In genomic region chr7:49778904-49779615, GRCm38 (mm10) we compare ENCODE assay signal across 8 mouse cellular contexts. TPM values are rescaled to one million over a fixed set of nuclear protein-coding genes. Genes with fewer than 3 reads are reported as not detected.
DNase-seq lines count a peak whose midpoint lies in the region; ATAC-seq lines count a peak whose summit lies in the region.

No protein-coding gene starts in this region.

- 69% methylated on average over 12 of the region's 12 CpGs for WGBS in heart, embryonic 11.5 days (ENCODE audit: insufficient replicate concordance)
- 58% methylated on average over 12 of the region's 12 CpGs for WGBS in hindbrain, embryonic 16.5 days
- WGBS in liver, embryonic 16.5 days (ENCODE audit: insufficient replicate concordance), result 52% methylated on average over 12 of the region's 12 CpGs
- 69% methylated on average over 12 of the region's 12 CpGs for WGBS in stomach, embryonic 14.5 days

- H3K9me3 ChIP-seq in heart, embryonic 11.5 days (replicated peaks; ENCODE audit: control insufficient read depth, low read length), result no peaks in the 10 kb centered on the region
- no peaks in the 10 kb centered on the region for H3K9me3 ChIP-seq in hindbrain, embryonic 16.5 days (ENCODE audit: control insufficient read depth, low read length)
- no peaks in the 10 kb centered on the region for H3K9me3 ChIP-seq in liver, embryonic 16.5 days (replicated peaks; ENCODE audit: control insufficient read depth, low read length)
- no peaks in the 10 kb centered on the region for H3K9me3 ChIP-seq in stomach, embryonic 14.5 days (ENCODE audit: control insufficient read depth, low read depth, low read length)

- no peak for ATAC-seq in heart, embryonic 11.5 days (replicated peaks; ENCODE audit: insufficient number of reproducible peaks, low FRiP score, low TSS enrichment)
- peak; percentile 32 for ATAC-seq in hindbrain, embryonic 16.5 days
- ATAC-seq in liver, embryonic 16.5 days (ENCODE audit: low read depth), result no peak
- no peak for ATAC-seq in stomach, embryonic 14.5 days (ENCODE audit: insufficient number of reproducible peaks, insufficient read depth, low FRiP score, low read depth)

- peaks cover 13% of the 10 kb centered on the region for H3K4me1 ChIP-seq in heart, embryonic 11.5 days (ENCODE audit: control insufficient read depth, insufficient read depth, low read length)
- H3K4me1 ChIP-seq in hindbrain, embryonic 16.5 days (ENCODE audit: control insufficient read depth, insufficient read depth, low read depth, low read length), result peaks cover 8% of the 10 kb centered on the region
- peaks cover 18% of the 10 kb centered on the region for H3K4me1 ChIP-seq in liver, embryonic 16.5 days (ENCODE audit: control insufficient read depth, low read depth, low read length)
- H3K4me1 ChIP-seq in stomach, embryonic 14.5 days (ENCODE audit: control insufficient read depth, insufficient read depth, low read length), result peaks cover 10% of the 10 kb centered on the region; the same call in 1 of the 2 replicates

- H3K4me3 ChIP-seq in heart, embryonic 11.5 days (ENCODE audit: low read depth, low read length), result peak overlapping the region; percentile 82
- peak overlapping the region; percentile 68 for H3K4me3 ChIP-seq in hindbrain, embryonic 16.5 days (ENCODE audit: low read length)
- peak overlapping the region; percentile 83 for H3K4me3 ChIP-seq in liver, embryonic 16.5 days (ENCODE audit: low read depth, low read length)
- H3K4me3 ChIP-seq in stomach, embryonic 14.5 days (ENCODE audit: low read depth, low read length), result peak overlapping the region; percentile 68

- H3K27ac ChIP-seq in heart, embryonic 11.5 days (ENCODE audit: low read depth, low read length), result no peak overlapping the region
- H3K27ac ChIP-seq in hindbrain, embryonic 16.5 days (ENCODE audit: low read depth, low read length), result peak overlapping the region; percentile 89
- peak overlapping the region; percentile 65 for H3K27ac ChIP-seq in liver, embryonic 16.5 days (ENCODE audit: low read length)
- H3K27ac ChIP-seq in stomach, embryonic 14.5 days (ENCODE audit: low read length), result no peak overlapping the region; the same call in 1 of the 2 replicates

- H3K9ac ChIP-seq in heart, embryonic 11.5 days (ENCODE audit: low read depth, low read length), result peak overlapping the region; percentile 83
- H3K9ac ChIP-seq in hindbrain, embryonic 16.5 days (ENCODE audit: low read depth, low read length), result peak overlapping the region; percentile 82
- peak overlapping the region; percentile 76 for H3K9ac ChIP-seq in liver, embryonic 16.5 days (ENCODE audit: low read depth, low read length)
- H3K9ac ChIP-seq in stomach, embryonic 14.5 days (replicated peaks; ENCODE audit: low read depth, low read length), result no peak overlapping the region

- H3K27me3 ChIP-seq in heart, embryonic 11.5 days (ENCODE audit: control insufficient read depth, insufficient read depth, low read length), result no peaks in the 10 kb centered on the region
- H3K27me3 ChIP-seq in hindbrain, embryonic 16.5 days (replicated peaks; ENCODE audit: control insufficient read depth, insufficient read depth, low read length), result no peaks in the 10 kb centered on the region
- no peaks in the 10 kb centered on the region for H3K27me3 ChIP-seq in liver, embryonic 16.5 days (ENCODE audit: control insufficient read depth, insufficient read depth, low read depth, low read length)
- no peaks in the 10 kb centered on the region for H3K27me3 ChIP-seq in stomach, embryonic 14.5 days (ENCODE audit: control insufficient read depth, insufficient read depth, low read length)

- H3K36me3 ChIP-seq in heart, embryonic 11.5 days (ENCODE audit: control insufficient read depth, insufficient read depth, low read length), result peaks cover 11% of the 10 kb centered on the region
- H3K36me3 ChIP-seq in hindbrain, embryonic 16.5 days (ENCODE audit: control insufficient read depth, insufficient read depth, low read length), result peaks cover 7% of the 10 kb centered on the region; the same call in 1 of the 2 replicates
- H3K36me3 ChIP-seq in liver, embryonic 16.5 days (ENCODE audit: control insufficient read depth, insufficient read depth), result peaks cover 9% of the 10 kb centered on the region
- peaks cover 8% of the 10 kb centered on the region for H3K36me3 ChIP-seq in stomach, embryonic 14.5 days (ENCODE audit: control insufficient read depth, insufficient read depth, low read length)

- no peak for DNase-seq in heart, postnatal 4 days
- DNase-seq in B cell, adult 2 months, result peak; percentile 26 to 34
- peak; percentile 37 for DNase-seq in cerebellum, adult 9-11 months
- no peak for DNase-seq in ovary, postnatal 36 days (ENCODE audit: low spot score)

- H3K4me2 ChIP-seq in heart, embryonic 11.5 days, result peak overlapping the region; percentile 86
- H3K4me2 ChIP-seq in hindbrain, embryonic 16.5 days (ENCODE audit: low read length), result peak overlapping the region; percentile 76
- H3K4me2 ChIP-seq in liver, embryonic 16.5 days (ENCODE audit: low read depth, low read length), result peak overlapping the region; percentile 96
- H3K4me2 ChIP-seq in stomach, embryonic 14.5 days (replicated peaks; ENCODE audit: low read depth, low read length), result peak overlapping the region; percentile 76

RNA-seq across cellular contexts. Expression of gene Prmt3, which starts 0.9 kb away (rescaled TPM):
- polyA plus RNA-seq in heart, embryonic 11.5 days (2014; fragmentation: Nextera tagmentation; extraction: Ambion mirVana), result 51.6 and 51.9 TPM in 2 replicates
- total RNA-seq in heart, postnatal 4 days (2021), result 10 to 100 TPM; 21.9 to 22.2 TPM
- polyA plus RNA-seq in hindbrain, embryonic 16.5 days (2015; fragmentation: Nextera tagmentation; extraction: Ambion mirVana), result 44.9 and 50.0 TPM in 2 replicates
- polyA plus RNA-seq in liver, embryonic 16.5 days (2015; fragmentation: Nextera tagmentation; extraction: Ambion mirVana), result 15.6 and 18.2 TPM in 2 replicates
- 51.5 and 59.1 TPM in 2 replicates for polyA plus RNA-seq in stomach, embryonic 14.5 days (2014; fragmentation: Nextera tagmentation; extraction: Ambion mirVana)

RNA-seq across cellular contexts. Expression of gene Htatip2, which starts 20.1 kb away (rescaled TPM):
- 14.5 and 17.0 TPM in 2 replicates for polyA plus RNA-seq in heart, embryonic 11.5 days (2014; fragmentation: Nextera tagmentation; extraction: Ambion mirVana)
- 1 to 10 TPM; 5.5 to 6.1 TPM for total RNA-seq in heart, postnatal 4 days (2021)
- polyA plus RNA-seq in hindbrain, embryonic 16.5 days (2015; fragmentation: Nextera tagmentation; extraction: Ambion mirVana), result 4.2 and 5.2 TPM in 2 replicates
- polyA plus RNA-seq in liver, embryonic 16.5 days (2015; fragmentation: Nextera tagmentation; extraction: Ambion mirVana), result 31.9 and 32.0 TPM in 2 replicates
- 9.8 and 11.3 TPM in 2 replicates for polyA plus RNA-seq in stomach, embryonic 14.5 days (2014; fragmentation: Nextera tagmentation; extraction: Ambion mirVana)

Comparison
In these comparisons a context has a peak if more than half of its experiments do, and no peak if none do; other contexts are left out.
1. H3K27ac ChIP-seq: peak in hindbrain, embryonic 16.5 days (single experiment) and liver, embryonic 16.5 days (single experiment); none in heart, embryonic 11.5 days (single experiment) and stomach, embryonic 14.5 days (single experiment).
2. DNase-seq: peak in B cell, adult 2 months (2 of 2) and cerebellum, adult 9-11 months (single experiment); none in heart, postnatal 4 days (single experiment) and ovary, postnatal 36 days (single experiment).
3. Peak in every context shown above with its lines, with median percentiles within 50 percentile points of each other: H3K4me2 ChIP-seq and H3K4me3 ChIP-seq.